Comparison of ENCODE assay signal across 8 mouse cellular contexts in the genomic region with DNA sequence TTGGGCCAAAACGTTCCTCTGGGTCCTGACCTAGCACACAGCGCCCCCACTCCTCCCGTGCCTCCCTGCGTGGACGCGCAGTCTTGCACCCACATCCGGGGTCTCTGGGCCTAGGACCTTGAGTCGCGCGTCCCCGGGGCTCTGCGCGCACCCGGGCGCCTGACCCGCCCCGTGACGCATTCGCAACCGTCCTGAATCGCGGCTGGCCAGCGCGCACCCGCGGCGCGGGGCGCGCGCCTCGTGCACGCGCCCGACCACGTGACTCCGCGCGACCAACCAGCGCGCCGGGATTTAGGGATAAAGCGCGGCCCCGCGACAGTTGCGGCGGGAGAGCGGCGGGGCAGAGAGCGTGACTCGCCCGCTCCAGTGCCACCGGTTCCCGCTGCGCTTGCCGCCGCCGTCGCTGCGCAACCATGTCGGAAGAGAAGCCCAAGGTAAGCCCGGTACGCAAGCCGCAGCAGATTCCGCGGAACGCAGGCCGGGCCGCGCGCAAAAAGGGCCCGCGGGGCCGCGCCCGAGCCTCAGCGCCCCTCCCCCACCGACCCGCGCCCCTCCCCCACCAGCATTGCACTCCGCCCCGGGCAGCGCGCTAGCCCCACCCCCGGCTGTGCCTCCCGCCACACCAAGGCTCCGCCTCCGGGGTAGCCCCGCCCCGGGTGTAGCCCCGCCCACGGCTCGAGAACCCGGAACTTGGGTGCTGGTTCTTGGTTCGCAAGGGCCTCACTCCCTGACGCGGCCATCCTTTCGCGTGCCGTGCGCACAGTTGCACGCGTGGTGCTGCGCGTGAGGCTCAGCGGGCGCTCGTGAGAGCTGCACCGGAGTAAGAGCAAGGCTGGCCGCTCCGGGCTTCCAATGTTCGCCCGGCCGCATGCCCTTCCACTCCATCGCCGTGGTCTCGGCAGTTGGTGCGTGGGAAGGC. TPM values are rescaled to one million over a fixed set of nuclear protein-coding genes. Genes with fewer than 3 reads are reported as not detected.
DNase-seq lines count a peak whose midpoint lies in the region; ATAC-seq and TF ChIP-seq lines count a peak whose summit lies in the region.

Sumo3 (plus strand) TSS at position 190 of the 919 bp plus-strand sequence.
Gm49325 (plus strand) TSS at position 290 of the 919 bp plus-strand sequence.

- ATAC-seq in cerebellum, adult (ENCODE audit: insufficient number of reproducible peaks, low FRiP score, low TSS enrichment), result peak; percentile 49
- ATAC-seq in forebrain, embryonic 13.5 days, result peak; percentile 89
- peak; percentile 86 for ATAC-seq in liver, embryonic 16.5 days (ENCODE audit: low read depth)
- ATAC-seq in neural tube, embryonic 12.5 days (ENCODE audit: low FRiP score, low read depth), result peak; percentile 86
- peak; percentile 91 for ATAC-seq in stomach, postnatal 0 days (ENCODE audit: low FRiP score, low TSS enrichment)

- peak within 1 kb of the TSS; percentile 85 for H3K9ac ChIP-seq in forebrain, embryonic 13.5 days
- H3K9ac ChIP-seq in liver, embryonic 16.5 days (ENCODE audit: low read depth, low read length), result peak within 1 kb of the TSS; percentile 84
- H3K9ac ChIP-seq in neural tube, embryonic 12.5 days, result peak within 1 kb of the TSS; percentile 76
- peak within 1 kb of the TSS; percentile 91 for H3K9ac ChIP-seq in stomach, postnatal 0 days (ENCODE audit: low read length)

- peaks cover 88% of the 10 kb centered on the region for H3K4me1 ChIP-seq in E14TG2a.4 (replicated peaks; ENCODE audit: low read depth, low read length)
- H3K4me1 ChIP-seq in forebrain, embryonic 13.5 days, result peaks cover 26% of the 10 kb centered on the region
- H3K4me1 ChIP-seq in liver, embryonic 16.5 days (ENCODE audit: control insufficient read depth, low read depth, low read length), result peaks cover 34% of the 10 kb centered on the region
- H3K4me1 ChIP-seq in neural tube, embryonic 12.5 days, result peaks cover 11% of the 10 kb centered on the region; the same call in 1 of the 2 replicates
- H3K4me1 ChIP-seq in stomach, postnatal 0 days (replicated peaks; ENCODE audit: control insufficient read depth, insufficient read depth), result peaks cover 7% of the 10 kb centered on the region; the same call in 1 of the 2 replicates

- H3K36me3 ChIP-seq in E14TG2a.4 (ENCODE audit: insufficient read depth, low read length), result peaks cover 38% of the 10 kb centered on the region
- H3K36me3 ChIP-seq in forebrain, embryonic 13.5 days (ENCODE audit: poor library complexity, severe bottlenecking), result peaks cover 28% of the 10 kb centered on the region
- H3K36me3 ChIP-seq in liver, embryonic 16.5 days (ENCODE audit: control insufficient read depth, insufficient read depth), result peaks cover 10% of the 10 kb centered on the region
- H3K36me3 ChIP-seq in neural tube, embryonic 12.5 days, result peaks cover 23% of the 10 kb centered on the region
- H3K36me3 ChIP-seq in stomach, postnatal 0 days (ENCODE audit: control insufficient read depth, insufficient read depth, low read length), result peaks cover 7% of the 10 kb centered on the region; the same call in 1 of the 2 replicates

- H3K9me3 ChIP-seq in E14TG2a.4 (ENCODE audit: low read length), result no peaks in the 10 kb centered on the region
- H3K9me3 ChIP-seq in forebrain, embryonic 13.5 days (replicated peaks), result no peaks in the 10 kb centered on the region
- H3K9me3 ChIP-seq in liver, embryonic 16.5 days (replicated peaks; ENCODE audit: control insufficient read depth, low read length), result no peaks in the 10 kb centered on the region
- no peaks in the 10 kb centered on the region for H3K9me3 ChIP-seq in neural tube, embryonic 12.5 days
- no peaks in the 10 kb centered on the region for H3K9me3 ChIP-seq in stomach, postnatal 0 days (ENCODE audit: control insufficient read depth, low read length)

- intact Hi-C loops in heart, postnatal 10 days (cut with DNase I), result loop anchor here (1.0 kb wide), 1 partner anchor 16 kb away; the partner anchor contains the start of gene Ube2g2

- no peaks in the 10 kb centered on the region for H3K27me3 ChIP-seq in E14TG2a.4 (ENCODE audit: insufficient read depth, low read length)
- H3K27me3 ChIP-seq in forebrain, embryonic 13.5 days, result no peaks in the 10 kb centered on the region
- H3K27me3 ChIP-seq in liver, embryonic 16.5 days (ENCODE audit: control insufficient read depth, insufficient read depth, low read depth, low read length), result no peaks in the 10 kb centered on the region
- H3K27me3 ChIP-seq in neural tube, embryonic 12.5 days (replicated peaks), result no peaks in the 10 kb centered on the region
- no peaks in the 10 kb centered on the region for H3K27me3 ChIP-seq in stomach, postnatal 0 days (ENCODE audit: control insufficient read depth, insufficient read depth, low read length)

- peak within 1 kb of the TSS; percentile 97 for H3K4me3 ChIP-seq in E14TG2a.4 (replicated peaks; ENCODE audit: low read length)
- peak within 1 kb of the TSS; percentile 79 for H3K4me3 ChIP-seq in forebrain, embryonic 13.5 days
- peak within 1 kb of the TSS; percentile 81 for H3K4me3 ChIP-seq in liver, embryonic 16.5 days (ENCODE audit: low read depth, low read length)
- H3K4me3 ChIP-seq in neural tube, embryonic 12.5 days, result peak within 1 kb of the TSS; percentile 67
- peak within 1 kb of the TSS; percentile 64 for H3K4me3 ChIP-seq in stomach, postnatal 0 days (ENCODE audit: low read depth, low read length)

- H3K27ac ChIP-seq in forebrain, embryonic 13.5 days, result peak within 1 kb of the TSS; percentile 92
- H3K27ac ChIP-seq in liver, embryonic 16.5 days (ENCODE audit: low read length), result peak within 1 kb of the TSS; percentile 96
- H3K27ac ChIP-seq in neural tube, embryonic 12.5 days, result peak within 1 kb of the TSS; percentile 75
- H3K27ac ChIP-seq in stomach, postnatal 0 days (replicated peaks), result peak within 1 kb of the TSS; percentile 99

- TF ChIP-seq EP300 in stomach, postnatal 0 days (optimal IDR thresholded peaks at IDR 0.05), result no peak

- WGBS in forebrain, embryonic 13.5 days, result under 1% methylated on average over 117 of the region's 119 CpGs
- WGBS in large intestine, adult 2 months, result under 1% methylated on average over 111 of the region's 119 CpGs
- WGBS in liver, embryonic 16.5 days (ENCODE audit: insufficient replicate concordance), result under 1% methylated on average over 102 of the region's 119 CpGs
- WGBS in neural tube, embryonic 12.5 days, result 1% methylated on average over 114 of the region's 119 CpGs
- WGBS in stomach, postnatal 0 days, result under 1% methylated on average over 96 of the region's 119 CpGs

- H3K4me2 ChIP-seq in forebrain, embryonic 13.5 days, result peak within 1 kb of the TSS; percentile 87
- H3K4me2 ChIP-seq in liver, embryonic 16.5 days (ENCODE audit: low read depth, low read length), result peak within 1 kb of the TSS; percentile 98
- peak within 1 kb of the TSS; percentile 70 for H3K4me2 ChIP-seq in neural tube, embryonic 12.5 days (replicated peaks)
- H3K4me2 ChIP-seq in stomach, postnatal 0 days (replicated peaks; ENCODE audit: low read depth), result peak within 1 kb of the TSS; percentile 95

- no peak for TF ChIP-seq CTCF in E14TG2a.4 (conservative IDR thresholded peaks at IDR 0.05; ENCODE audit: low read length)
- TF ChIP-seq CTCF in stomach, postnatal 0 days (IDR thresholded peaks at IDR 0.05; ENCODE audit: low read depth), result peak; percentile 36; the same call in 1 of the 2 replicates

- DNase-seq in heart, postnatal 10 days, result peak; percentile 98 to 99
- peak; percentile 77 for DNase-seq in large intestine, adult 2 months (ENCODE audit: low read depth, low spot score)
- peak; percentile 100 for DNase-seq in stomach, postnatal 0 days (ENCODE audit: low spot score)

RNA-seq across cellular contexts. Expression of gene Sumo3, which starts in this region (rescaled TPM):
- 329 and 347 TPM in 2 replicates for polyA plus RNA-seq in forebrain, embryonic 13.5 days (2015; fragmentation: Nextera tagmentation; extraction: Ambion mirVana)
- total RNA-seq in heart, postnatal 10 days (2021), result 10 to 100 TPM; 68.3 to 79.2 TPM
- polyA plus RNA-seq in large intestine, adult 2 months (2012; rRNA removed), result 293 and 338 TPM in 2 replicates
- 82.3 and 92.2 TPM in 2 replicates for polyA plus RNA-seq in liver, embryonic 16.5 days (2015; fragmentation: Nextera tagmentation; extraction: Ambion mirVana)
- 288 and 299 TPM in 2 replicates for polyA plus RNA-seq in neural tube, embryonic 12.5 days (2016; fragmentation: Nextera tagmentation; extraction: Ambion mirVana)
- polyA plus RNA-seq in stomach, postnatal 0 days (2015; fragmentation: Nextera tagmentation; extraction: Ambion mirVana), result 232 and 239 TPM in 2 replicates

RNA-seq across cellular contexts. Expression of gene Gm49325, which starts in this region (rescaled TPM):
- 2.3 TPM in 1 of 2 replicates, not detected in the other for polyA plus RNA-seq in forebrain, embryonic 13.5 days (2015; fragmentation: Nextera tagmentation; extraction: Ambion mirVana)
- total RNA-seq in heart, postnatal 10 days (2021), result 10 to 100 TPM; 12.2 to 13.5 TPM
- not detected in 2 replicates for polyA plus RNA-seq in large intestine, adult 2 months (2012; rRNA removed)
- 0.61 TPM in 1 of 2 replicates, not detected in the other for polyA plus RNA-seq in liver, embryonic 16.5 days (2015; fragmentation: Nextera tagmentation; extraction: Ambion mirVana)
- polyA plus RNA-seq in neural tube, embryonic 12.5 days (2016; fragmentation: Nextera tagmentation; extraction: Ambion mirVana), result 7.6 and 11.0 TPM in 2 replicates
- 12.6 and 17.3 TPM in 2 replicates for polyA plus RNA-seq in stomach, postnatal 0 days (2015; fragmentation: Nextera tagmentation; extraction: Ambion mirVana)

Comparison
In these comparisons a context has a peak if more than half of its experiments do, and no peak if none do; other contexts are left out.
1. Peak in every context shown above with its lines: DNase-seq, ATAC-seq, H3K4me3 ChIP-seq and H3K27ac ChIP-seq.